Comparison of ENCODE assay signal across 8 mouse cellular contexts in the genomic region with DNA sequence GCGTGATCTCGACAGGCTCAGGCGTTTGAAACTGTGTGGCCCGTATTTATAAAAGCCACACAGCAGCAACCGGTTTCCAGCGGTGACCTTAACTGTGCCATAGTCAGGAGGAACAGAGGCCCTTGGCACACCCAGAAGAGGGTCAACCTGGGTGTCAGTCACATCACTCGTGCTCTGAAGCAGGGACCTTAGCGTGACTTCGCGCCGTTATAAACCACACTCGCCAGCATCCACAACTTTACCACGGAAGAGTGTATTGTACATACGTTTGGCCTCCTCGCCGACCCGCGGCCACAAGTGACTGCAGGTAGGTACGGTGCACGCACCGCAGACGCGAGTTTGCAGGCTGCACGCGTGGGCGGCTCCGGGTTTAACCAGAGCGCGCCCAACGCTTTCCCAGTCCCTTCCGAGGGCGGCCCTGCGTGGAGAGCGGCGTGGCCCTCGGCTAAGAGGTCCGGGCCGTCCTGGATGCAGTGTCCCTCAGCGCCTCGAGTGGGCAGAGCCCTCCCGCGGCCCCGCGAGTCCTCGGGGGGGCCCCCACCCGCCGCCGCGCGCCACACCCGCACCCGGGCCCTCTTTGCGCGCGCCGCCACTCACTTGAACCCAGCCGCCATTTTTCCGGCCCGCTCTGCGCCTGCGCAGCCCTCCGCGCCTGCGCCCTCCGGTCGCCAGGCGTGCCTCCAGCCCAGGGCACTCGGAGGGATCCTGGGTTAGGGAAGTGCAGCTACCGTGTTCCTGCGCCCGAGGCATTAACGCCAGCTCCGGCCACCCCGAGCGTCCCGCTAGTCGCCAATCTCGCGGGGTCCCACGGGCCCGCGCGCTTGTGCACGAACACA. TPM values are rescaled to one million over a fixed set of nuclear protein-coding genes. Genes with fewer than 3 reads are reported as not detected.
DNase-seq lines count a peak whose midpoint lies in the region; ATAC-seq and TF ChIP-seq lines count a peak whose summit lies in the region.

No protein-coding gene starts in this region.

- no peaks in the 10 kb centered on the region for H3K9me3 ChIP-seq in G1E (replicated peaks)
- H3K9me3 ChIP-seq in forebrain, embryonic 16.5 days (ENCODE audit: control insufficient read depth, low read length) = no peaks in the 10 kb centered on the region
- no peaks in the 10 kb centered on the region for H3K9me3 ChIP-seq in neural tube, embryonic 14.5 days (ENCODE audit: control insufficient read depth, low read length)

- intact Hi-C loops in heart, postnatal 36 days (cut with DNase I) = loop anchor here (5.0 kb wide), 2 partner anchors 37 to 73 kb away; a partner anchor contains a TSS

- H3K9ac ChIP-seq in forebrain, embryonic 16.5 days (replicated peaks; ENCODE audit: low read depth, low read length) = peak overlapping the region; percentile 85
- H3K9ac ChIP-seq in neural tube, embryonic 14.5 days (replicated peaks; ENCODE audit: low read depth, low read length) = peak overlapping the region; percentile 72

- H3K27ac ChIP-seq in forebrain, embryonic 16.5 days (ENCODE audit: low read length) = peak overlapping the region; percentile 97
- peak overlapping the region; percentile 94 for H3K27ac ChIP-seq in neural tube, embryonic 14.5 days (ENCODE audit: low read depth, low read length)

- peaks cover 38% of the 10 kb centered on the region for H3K4me1 ChIP-seq in G1E (ENCODE audit: insufficient read depth, low read depth, low read length)
- peaks cover 15% of the 10 kb centered on the region for H3K4me1 ChIP-seq in forebrain, embryonic 16.5 days (replicated peaks; ENCODE audit: control insufficient read depth, insufficient read depth, low read length)
- peaks cover 8% of the 10 kb centered on the region; the same call in 1 of the 2 replicates for H3K4me1 ChIP-seq in neural tube, embryonic 14.5 days (ENCODE audit: control insufficient read depth, insufficient read depth, low read length)

- no peak for TF ChIP-seq CTCF in G1E (IDR thresholded peaks at IDR 0.05; ENCODE audit: low read depth, low read length)

- peaks cover 63% of the 10 kb centered on the region for H3K36me3 ChIP-seq in G1E (replicated peaks)
- peaks cover 10% of the 10 kb centered on the region for H3K36me3 ChIP-seq in forebrain, embryonic 16.5 days (ENCODE audit: control insufficient read depth, insufficient read depth)
- H3K36me3 ChIP-seq in neural tube, embryonic 14.5 days (ENCODE audit: control insufficient read depth, insufficient read depth, low read length) = peaks cover 7% of the 10 kb centered on the region; the same call in 1 of the 2 replicates

- H3K4me2 ChIP-seq in forebrain, embryonic 16.5 days (ENCODE audit: low read length) = peak overlapping the region; percentile 88
- H3K4me2 ChIP-seq in neural tube, embryonic 14.5 days (ENCODE audit: low read depth, low read length) = peak overlapping the region; percentile 75

- under 1% methylated on average over 83 of the region's 84 CpGs for WGBS in forebrain, embryonic 16.5 days
- under 1% methylated on average over 60 of the region's 84 CpGs for WGBS in neural tube, embryonic 14.5 days

- H3K27me3 ChIP-seq in G1E (ENCODE audit: insufficient read depth, low read length) = no peaks in the 10 kb centered on the region
- H3K27me3 ChIP-seq in forebrain, embryonic 16.5 days (replicated peaks; ENCODE audit: control insufficient read depth, insufficient read depth, low read length) = no peaks in the 10 kb centered on the region
- H3K27me3 ChIP-seq in neural tube, embryonic 14.5 days (ENCODE audit: control insufficient read depth, insufficient read depth, low read length) = no peaks in the 10 kb centered on the region

- peak; percentile 95 for DNase-seq in G1E (ENCODE audit: low spot score)
- peak; percentile 91 for DNase-seq in cerebellum, adult 11-12 months
- peak; percentile 90 to 95 for DNase-seq in heart, postnatal 36 days
- peak; percentile 82 to 93 for DNase-seq in layer of hippocampus, adult 18-20 months (ENCODE audit: low spot score in 2 of 2)
- DNase-seq in lung, adult 18-20 months = peak; percentile 89 to 90
- peak; percentile 95 for DNase-seq in testis, postnatal 10 days (ENCODE audit: low spot score)

- H3K4me3 ChIP-seq in G1E (ENCODE audit: low read depth, low read length) = peak overlapping the region; percentile 98
- H3K4me3 ChIP-seq in forebrain, embryonic 16.5 days (replicated peaks; ENCODE audit: low read length) = peak overlapping the region; percentile 87
- peak overlapping the region; percentile 76 for H3K4me3 ChIP-seq in neural tube, embryonic 14.5 days (ENCODE audit: low read depth, low read length)

- peak; percentile 51 for ATAC-seq in G1E (ENCODE audit: extremely low read depth, insufficient number of reproducible peaks, low FRiP score, poor library complexity, severe bottlenecking)
- peak; percentile 94 for ATAC-seq in forebrain, embryonic 16.5 days
- peak; percentile 95 for ATAC-seq in neural tube, embryonic 14.5 days (ENCODE audit: low read depth)

RNA-seq across cellular contexts. Expression of a gene that starts 0.6 kb away (rescaled TPM):
- total RNA-seq in G1E (2014; fragmentation: Nextera tagmentation) (207 and 225 TPM in 2 replicates), G1E (2017) (255 and 274 TPM in 2 replicates)
- polyA plus RNA-seq in G1E (2012) = 49.4 and 57.9 TPM in 2 replicates
- polyA plus RNA-seq in forebrain, embryonic 16.5 days (2015; fragmentation: Nextera tagmentation; extraction: Ambion mirVana) = 83.0 and 94.4 TPM in 2 replicates
- total RNA-seq in heart, postnatal 36 days (2021) = 10 to 100 TPM; 19.0 to 22.1 TPM
- total RNA-seq in layer of hippocampus, adult 18-20 months (2021) = 10 to 100 TPM; 26.9 to 32.9 TPM
- 72.0 and 77.7 TPM in 2 replicates for polyA plus RNA-seq in neural tube, embryonic 14.5 days (2014; fragmentation: Nextera tagmentation; extraction: Ambion mirVana)

RNA-seq across cellular contexts. Expression of a gene that starts 0.7 kb away (rescaled TPM):
- total RNA-seq in G1E (2014; fragmentation: Nextera tagmentation) (26.1 and 33.9 TPM in 2 replicates), G1E (2017) (20.3 and 22.5 TPM in 2 replicates)
- polyA plus RNA-seq in G1E (2012) = 1.7 and 1.8 TPM in 2 replicates
- polyA plus RNA-seq in forebrain, embryonic 16.5 days (2015; fragmentation: Nextera tagmentation; extraction: Ambion mirVana) = 52.7 and 54.7 TPM in 2 replicates
- 10 to 100 TPM in 1 of 2 experiments, 1 to 10 TPM in 1; 9.9 to 11.5 TPM for total RNA-seq in heart, postnatal 36 days (2021)
- 10 to 100 TPM; 19.9 to 23.1 TPM for total RNA-seq in layer of hippocampus, adult 18-20 months (2021)
- 50.9 and 51.9 TPM in 2 replicates for polyA plus RNA-seq in neural tube, embryonic 14.5 days (2014; fragmentation: Nextera tagmentation; extraction: Ambion mirVana)

RNA-seq across cellular contexts. Expression of a gene that starts 20.5 kb away (rescaled TPM):
- not detected in 2 replicates for total RNA-seq in G1E (2014; fragmentation: Nextera tagmentation)
- not detected in 2 replicates for total RNA-seq in G1E (2017)
- polyA plus RNA-seq in G1E (2012) = not detected in 2 replicates
- not detected in 2 replicates for polyA plus RNA-seq in forebrain, embryonic 16.5 days (2015; fragmentation: Nextera tagmentation; extraction: Ambion mirVana)
- not detected for total RNA-seq in heart, postnatal 36 days (2021)
- total RNA-seq in layer of hippocampus, adult 18-20 months (2021) = not detected
- 1.3 and 3.5 TPM in 2 replicates for polyA plus RNA-seq in neural tube, embryonic 14.5 days (2014; fragmentation: Nextera tagmentation; extraction: Ambion mirVana)

RNA-seq across cellular contexts. Expression of a gene that starts 20.8 kb away (rescaled TPM):
- total RNA-seq in G1E (2014; fragmentation: Nextera tagmentation) (not detected in 2 replicates), G1E (2017) (0.05 TPM in 1 of 2 replicates, not detected in the other)
- not detected in 2 replicates for polyA plus RNA-seq in G1E (2012)
- polyA plus RNA-seq in forebrain, embryonic 16.5 days (2015; fragmentation: Nextera tagmentation; extraction: Ambion mirVana) = 0.13 and 0.19 TPM in 2 replicates
- total RNA-seq in heart, postnatal 36 days (2021) = 1 to 10 TPM; 1.6 to 3.0 TPM
- total RNA-seq in layer of hippocampus, adult 18-20 months (2021) = 1 to 10 TPM; 7.4 to 8.8 TPM
- polyA plus RNA-seq in neural tube, embryonic 14.5 days (2014; fragmentation: Nextera tagmentation; extraction: Ambion mirVana) = 0.98 and 1.2 TPM in 2 replicates

RNA-seq across cellular contexts. Expression of a gene that starts 42.0 kb away (rescaled TPM):
- total RNA-seq in G1E (2014; fragmentation: Nextera tagmentation) (213 and 256 TPM in 2 replicates), G1E (2017) (72.5 and 82.0 TPM in 2 replicates)
- polyA plus RNA-seq in G1E (2012) = 5.1 and 7.8 TPM in 2 replicates
- polyA plus RNA-seq in forebrain, embryonic 16.5 days (2015; fragmentation: Nextera tagmentation; extraction: Ambion mirVana) = 102 and 112 TPM in 2 replicates
- total RNA-seq in heart, postnatal 36 days (2021) = 10 to 100 TPM; 19.9 to 20.6 TPM
- total RNA-seq in layer of hippocampus, adult 18-20 months (2021) = 10 to 100 TPM; 43.1 to 44.7 TPM
- 92.3 and 94.2 TPM in 2 replicates for polyA plus RNA-seq in neural tube, embryonic 14.5 days (2014; fragmentation: Nextera tagmentation; extraction: Ambion mirVana)

Comparison
In these comparisons a context has a peak if more than half of its experiments do, and no peak if none do; other contexts are left out.
1. Peak in every context shown above with its lines: DNase-seq, ATAC-seq, H3K4me3 ChIP-seq and H3K27ac ChIP-seq.
2. RNA of a gene that starts 0.6 kb away (total RNA-seq): 207 to 274 TPM in G1E; 26.9 to 32.9 TPM in layer of hippocampus, adult 18-20 months and 19.0 to 22.1 TPM in heart, postnatal 36 days; every median in the first group is over 4 times any median in the second.